Mouse (Mus musculus) liver, postnatal 0 days (tissue): ENCODE measurements at regions not wholly inside any gene's neighbourhood (a gene's known extent, or its start where the extent isn't known, plus 50 kb on each side); places are given as distances from the start of the nearest gene placed in this dataset.

Experiments
- CTCF ChIP-seq: sonication (generic); IDR thresholded peaks from 2 replicates; pipeline ENCODE4 v1.5.1; 2016; ENCODE audit warnings: antibody characterized with exemption, low read depth
- EP300 ChIP-seq: IDR thresholded peaks from 2 replicates; pipeline ENCODE4 v1.6.1; 2016; ENCODE audit warnings: antibody characterized with exemption, low read depth, mild to moderate bottlenecking

- TF ChIP-seq CTCF = no peak
- no peak for TF ChIP-seq EP300
Observed at GRCm38 (mm10) chr11:33060352-33060751, 86.8 kb downstream of the Fgf18 start.
